ENCODE assay signal across 32 mouse cellular contexts in the genomic region with DNA sequence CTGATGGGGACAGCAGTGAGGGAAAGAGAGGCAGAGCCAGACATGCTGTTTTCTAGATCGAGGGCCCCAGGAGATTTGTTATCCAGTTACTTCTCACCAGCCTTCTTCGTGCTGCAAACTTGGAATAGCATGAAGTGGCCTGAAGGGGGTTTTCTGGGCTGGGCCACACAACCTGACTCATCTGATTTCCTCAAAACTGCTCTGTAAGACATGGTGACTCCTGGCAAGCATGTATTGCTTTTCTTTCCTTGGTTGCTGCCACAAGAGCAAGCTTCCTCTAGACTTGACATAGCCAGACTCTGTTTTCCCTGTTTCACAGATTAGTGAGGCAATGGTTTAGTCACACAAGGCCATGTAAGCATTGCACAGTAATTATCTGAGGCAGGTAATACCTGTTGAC.
A peak's percentile ranks its signal among the peaks of the same experiment; 100 is the strongest.
DNase-seq lines count a peak whose midpoint lies in the region; ATAC-seq lines count a peak whose summit lies in the region.
"Had no signal": no experiment of that assay in that cellular context is flagged by ENCODE, and none has a peak within 500 bp of the region (broad histone marks: within the 10 kb centered on the region; RNA-seq: fewer than 3 reads in every experiment).

No protein-coding gene starts in this region.

- H3K4me3 ChIP-seq in embryonic facial prominence, embryonic 15.5 days (replicated peaks): no peak overlapping the region
- H3K4me3 ChIP-seq in embryonic facial prominence, embryonic 10.5 days: no peak overlapping the region
- no peak overlapping the region for H3K4me3 ChIP-seq in limb, embryonic 15.5 days
- H3K4me3 ChIP-seq in limb, embryonic 10.5 days: no peak overlapping the region
- H3K4me3 ChIP-seq: heart, adult 2 months; hindbrain, embryonic 15.5 days; kidney, embryonic 15.5 days; limb, embryonic 13.5 days; liver, embryonic 12.5 days; midbrain, embryonic 12.5 days; myocyte; neural tube, embryonic 12.5 days had no signal

- no peaks in the 10 kb centered on the region for H3K27me3 ChIP-seq in embryonic facial prominence, embryonic 15.5 days
- H3K27me3 ChIP-seq in embryonic facial prominence, embryonic 10.5 days (replicated peaks; ENCODE audit: low read depth, poor library complexity, severe bottlenecking): no peaks in the 10 kb centered on the region
- no peaks in the 10 kb centered on the region for H3K27me3 ChIP-seq in limb, embryonic 15.5 days
- H3K27me3 ChIP-seq in limb, embryonic 10.5 days (ENCODE audit: low read depth, poor library complexity, severe bottlenecking): no peaks in the 10 kb centered on the region
- H3K27me3 ChIP-seq: hindbrain, embryonic 15.5 days; kidney, embryonic 15.5 days; limb, embryonic 13.5 days; liver, embryonic 12.5 days; midbrain, embryonic 12.5 days; neural tube, embryonic 12.5 days had no signal

- H3K9ac ChIP-seq in embryonic facial prominence, embryonic 15.5 days: no peak overlapping the region
- no peak overlapping the region for H3K9ac ChIP-seq in limb, embryonic 15.5 days
- H3K9ac ChIP-seq: hindbrain, embryonic 15.5 days; kidney, embryonic 15.5 days; limb, embryonic 13.5 days; liver, embryonic 12.5 days; liver, postnatal 0 days; midbrain, embryonic 12.5 days; neural tube, embryonic 12.5 days had no signal

- H3K4me1 ChIP-seq in embryonic facial prominence, embryonic 15.5 days: peaks cover 5% of the 10 kb centered on the region
- 0 out of 2 replicates have a peak, but pooled peaks cover 4% of the 10 kb centered on the region for H3K4me1 ChIP-seq in embryonic facial prominence, embryonic 10.5 days
- H3K4me1 ChIP-seq in limb, embryonic 15.5 days: peaks cover 10% of the 10 kb centered on the region; the same call in 1 of the 2 replicates
- peaks cover 7% of the 10 kb centered on the region for H3K4me1 ChIP-seq in limb, embryonic 10.5 days
- H3K4me1 ChIP-seq: liver, embryonic 12.5 days; midbrain, embryonic 12.5 days; neural tube, embryonic 12.5 days had no signal

- ATAC-seq in embryonic facial prominence, embryonic 15.5 days (ENCODE audit: insufficient number of reproducible peaks, low FRiP score, low TSS enrichment, low read depth): 0 out of 2 replicates have a peak, but pooled peaks have one; percentile 26
- ATAC-seq in limb, embryonic 15.5 days (ENCODE audit: insufficient number of reproducible peaks, low FRiP score, low TSS enrichment, low read depth): no peak
- ATAC-seq: forebrain, embryonic 14.5 days; inflammation-experienced regulatory T-cells, adult 6 months; liver, embryonic 12.5 days; liver, postnatal 0 days had no signal

- no peak overlapping the region for H3K4me2 ChIP-seq in embryonic facial prominence, embryonic 15.5 days (replicated peaks)
- H3K4me2 ChIP-seq in limb, embryonic 15.5 days: no peak overlapping the region
- H3K4me2 ChIP-seq: hindbrain, embryonic 15.5 days; kidney, embryonic 15.5 days; limb, embryonic 13.5 days; liver, embryonic 12.5 days; midbrain, embryonic 12.5 days; neural tube, embryonic 12.5 days had no signal

- no peak overlapping the region for H3K27ac ChIP-seq in embryonic facial prominence, embryonic 15.5 days (replicated peaks)
- H3K27ac ChIP-seq in embryonic facial prominence, embryonic 10.5 days (replicated peaks): no peak overlapping the region
- peak overlapping the region; percentile 38; the same call in 1 of the 2 replicates for H3K27ac ChIP-seq in limb, embryonic 15.5 days
- no peak overlapping the region for H3K27ac ChIP-seq in limb, embryonic 10.5 days
- H3K27ac ChIP-seq: heart, adult 2 months; hindbrain, embryonic 15.5 days; kidney, embryonic 15.5 days; limb, embryonic 13.5 days; liver, embryonic 12.5 days; midbrain, embryonic 12.5 days; neural tube, embryonic 12.5 days had no signal

- DNase-seq in embryonic facial prominence, embryonic 10.5 days (ENCODE audit: low spot score): no peak
- DNase-seq in limb, embryonic 10.5 days (ENCODE audit: low spot score): no peak
- DNase-seq in adipocyte (ENCODE audit: low spot score): peak; percentile 47
- DNase-seq in embryo, embryonic 10 days (ENCODE audit: low spot score): no peak
- no peak for DNase-seq in left cerebral cortex, adult 8-10 months (ENCODE audit: low spot score in 2 of 2)
- DNase-seq in cerebellum, adult 11 months: no peak
- DNase-seq: adrenal gland, adult 8-10 months; B cell, adult 2 months; cerebellum, adult 11-12 months; cerebellum, adult 9-11 months; gastrocnemius, postnatal 14 days; heart, adult 2 months; heart, postnatal 4 days; kidney, adult 18-20 months; kidney, postnatal 36 days; liver, postnatal 0 days; lung, postnatal 36 days; right cerebral cortex, adult 18-20 months; spleen, adult 18-20 months; thymus, adult 18-20 months; thymus, postnatal 25 days had no signal

- H3K36me3 ChIP-seq in embryonic facial prominence, embryonic 15.5 days: peaks cover 67% of the 10 kb centered on the region
- peaks cover 97% of the 10 kb centered on the region for H3K36me3 ChIP-seq in embryonic facial prominence, embryonic 10.5 days (replicated peaks)
- peaks cover 85% of the 10 kb centered on the region for H3K36me3 ChIP-seq in limb, embryonic 15.5 days
- peaks cover 91% of the 10 kb centered on the region for H3K36me3 ChIP-seq in limb, embryonic 10.5 days

- H3K9me3 ChIP-seq in embryonic facial prominence, embryonic 15.5 days (replicated peaks): no peaks in the 10 kb centered on the region
- no peaks in the 10 kb centered on the region for H3K9me3 ChIP-seq in embryonic facial prominence, embryonic 10.5 days
- no peaks in the 10 kb centered on the region for H3K9me3 ChIP-seq in limb, embryonic 15.5 days
- H3K9me3 ChIP-seq in limb, embryonic 10.5 days (replicated peaks): no peaks in the 10 kb centered on the region
- H3K9me3 ChIP-seq: hindbrain, embryonic 15.5 days; kidney, embryonic 15.5 days; limb, embryonic 13.5 days; liver, embryonic 12.5 days; midbrain, embryonic 12.5 days; neural tube, embryonic 12.5 days had no signal

- 51% methylated on average over 2 of the region's 2 CpGs for WGBS in embryonic facial prominence, embryonic 15.5 days
- 82% methylated on average over 2 of the region's 2 CpGs for WGBS in embryonic facial prominence, embryonic 10.5 days
- 54% methylated on average over 2 of the region's 2 CpGs for WGBS in limb, embryonic 15.5 days
- 88% methylated on average over 2 of the region's 2 CpGs for WGBS in limb, embryonic 10.5 days
